Mouse (Mus musculus): ENCODE measurements around the gene Als2.

- TF ChIP-seq CTCF (IDR thresholded peaks at IDR 0.05; ENCODE audit: low read depth), result no peak
- TF ChIP-seq EP300 (IDR thresholded peaks at IDR 0.05; ENCODE audit: low read depth), result no peak
Measured at GRCm38 (mm10) chr1:59269466-59269865, 32.4 kb upstream of the Als2 start.
